Mouse (Mus musculus) heart, embryonic 14.5 days (tissue): ENCODE results near the gene Bri3bp. TPM values are rescaled to one million over a fixed set of nuclear protein-coding genes. Genes with fewer than 3 reads are reported as not detected.

Experiments
- ATAC-seq: fragments of 200-750 bp; cut with Nextera tagmentation; 2 replicates; pipeline ENCODE4 v1.8.0; 2017; ENCODE audit warnings: low read depth, moderate TSS enrichment; ENCODE audit not compliant: insufficient number of reproducible peaks, insufficient read depth, low FRiP score
- H3K27ac ChIP-seq, 2 experiments: fragments of 200-500 bp in 1 of 2; fragments of 300-500 bp in 1 of 2; sonication (generic) in 1 of 2; replicated peaks in 1 of 2; 2 replicates each; pipeline ENCODE4 v1.5.1; 2012 to 2014; ENCODE audit warnings: low read depth in 2 of 2, low read length in 2 of 2, control low read depth in 1 of 2, mild to moderate bottlenecking in 1 of 2, mixed read lengths in 1 of 2; ENCODE audit not compliant: control insufficient read depth in 1 of 2, insufficient read depth in 1 of 2
- H3K27me3 ChIP-seq: fragments of 300-500 bp; sonication (generic); 2 replicates; pipeline ENCODE4 v1.6.1; 2014; ENCODE audit warnings: mild to moderate bottlenecking, low read length, control low read depth; ENCODE audit not compliant: control insufficient read depth, insufficient read depth
- H3K36me3 ChIP-seq: fragments of 300-500 bp; sonication (generic); 2 replicates; pipeline ENCODE4 v1.6.1; 2014; ENCODE audit warnings: mild to moderate bottlenecking, control low read depth, low read length, mixed read lengths; ENCODE audit not compliant: control insufficient read depth, insufficient read depth
- H3K4me1 ChIP-seq, 2 experiments: fragments of 200-500 bp in 1 of 2; fragments of 300-500 bp in 1 of 2; sonication (generic) in 1 of 2; 2 replicates each; pipeline ENCODE4 v1.6.1; 2012 to 2014; ENCODE audit warnings: low read length in 2 of 2, control low read depth in 1 of 2, mixed read lengths in 1 of 2; ENCODE audit not compliant: control insufficient read depth in 2 of 2, insufficient read depth in 2 of 2
- H3K4me2 ChIP-seq: fragments of 300-500 bp; sonication (generic); 2 replicates; pipeline ENCODE4 v1.6.1; 2014; ENCODE audit warnings: mild to moderate bottlenecking, low read length
- H3K4me3 ChIP-seq, 2 experiments: fragments of 200-500 bp in 1 of 2; fragments of 300-500 bp in 1 of 2; sonication (generic) in 1 of 2; 2 replicates each; pipeline ENCODE4 v1.5.1; 2012 to 2014; ENCODE audit warnings: low read length in 2 of 2, mild to moderate bottlenecking in 2 of 2, control low read depth in 1 of 2, low read depth in 1 of 2, moderate library complexity in 1 of 2; ENCODE audit not compliant: control insufficient read depth in 1 of 2, insufficient read depth in 1 of 2
- H3K9ac ChIP-seq: fragments of 300-500 bp; sonication (generic); 2 replicates; pipeline ENCODE4 v1.6.1; 2014; ENCODE audit warnings: mild to moderate bottlenecking, low read length
- H3K9me3 ChIP-seq: fragments of 300-500 bp; sonication (generic); 2 replicates; pipeline ENCODE4 v1.6.1; 2016; ENCODE audit warnings: low read length, control low read depth; ENCODE audit not compliant: control insufficient read depth
- WGBS: fragments of 180-500 bp; shearing (Covaris S2); extraction: QIAGEN DNeasy Blood & Tissue Kit; methylation state at CpG from one replicate; pipeline ENCODE4 v1.1.7; 2014; 5-methylcytosine and 5-hydroxymethylcytosine counted together
- microRNA-seq: library from miRNA; unstranded; fragments of <30 nt; microRNA quantifications from one replicate; pipeline ENCODE4, GENCODE M21; 2016
- polyA plus RNA-seq: library from polyadenylated mRNA; unstranded; fragments of >200 nt; fragmentation: Nextera tagmentation; extraction: Ambion mirVana; gene quantifications from 2 replicates; pipeline ENCODE4 v1.2.1, GENCODE M21; 2014

The Bri3bp gene
- polyA plus RNA-seq, 1 experiment from 2014 or later: 34.8 TPM

GRCm38 (mm10) chr5:125509541-125509940 lies 68.2 kb downstream of the Bri3bp start:
- H3K4me1 ChIP-seq: no peaks in the 10 kb centered on the region
- no peaks in the 10 kb centered on the region for H3K27me3 ChIP-seq
- ATAC-seq: no peak
- 48% methylated on average over 5 of the region's 5 CpGs for WGBS
- no peaks in the 10 kb centered on the region for H3K9me3 ChIP-seq
- H3K27ac ChIP-seq: no peak overlapping the region
- no peak overlapping the region for H3K4me3 ChIP-seq
- no peak overlapping the region for H3K9ac ChIP-seq
- peaks cover 40% of the 10 kb centered on the region for H3K36me3 ChIP-seq
- no peak overlapping the region for H3K4me2 ChIP-seq

Small RNA genes within 50 kb of the gene (microRNA-seq; reads per million reads assigned to microRNA genes)
- gene Gm27551: not detected

Other genes starting within 250 kb of the Bri3bp start
- gene Scarb1, start 100.5 kb upstream of the Bri3bp start, polyA plus RNA-seq: 59.7 and 61.6 TPM in 2 replicates
- gene Gm10382, start 52.2 kb upstream of the Bri3bp start, polyA plus RNA-seq: 0.27 and 0.32 TPM in 2 replicates
- gene Ubc, start 51.4 kb upstream of the Bri3bp start, polyA plus RNA-seq: 859 and 861 TPM in 2 replicates
- 7.2 and 8.2 TPM in 2 replicates for gene Dhx37, start 7.4 kb upstream of the Bri3bp start, polyA plus RNA-seq
- 9.4 and 9.6 TPM in 2 replicates for gene Aacs, start 34.2 kb downstream of the Bri3bp start, polyA plus RNA-seq
- not detected in 2 replicates for gene Tmem132b, start 90.2 kb downstream of the Bri3bp start, polyA plus RNA-seq